Mouse (Mus musculus) midbrain, embryonic 16.5 days (tissue): ENCODE data around the gene Pmf1. TPM values are rescaled to one million over a fixed set of nuclear protein-coding genes. Genes with fewer than 3 reads are reported as not detected.
A peak's percentile ranks its signal among the peaks of the same experiment; 100 is the strongest.

Source experiments
- ATAC-seq: fragments of 200-750 bp; cut with Nextera tagmentation; 2 replicates; pipeline ENCODE4 v1.8.0; 2017; ENCODE audit warnings: moderate TSS enrichment
- H3K27ac ChIP-seq: fragments of 300-500 bp; sonication (generic); 2 replicates; pipeline ENCODE4 v1.5.1; 2014; ENCODE audit warnings: mild to moderate bottlenecking, low read length, mixed read lengths
- H3K27me3 ChIP-seq: fragments of 300-500 bp; sonication (generic); 2 replicates; pipeline ENCODE4 v1.6.1; 2014; ENCODE audit warnings: low read depth, low read length, mixed read lengths; ENCODE audit not compliant: control insufficient read depth, insufficient read depth
- H3K36me3 ChIP-seq: fragments of 300-500 bp; sonication (generic); 2 replicates; pipeline ENCODE4 v1.6.1; 2014; ENCODE audit warnings: mild to moderate bottlenecking, low read length, moderate library complexity, mixed read lengths; ENCODE audit not compliant: control insufficient read depth, insufficient read depth
- H3K4me1 ChIP-seq: fragments of 300-500 bp; sonication (generic); 2 replicates; pipeline ENCODE4 v1.6.1; 2014; ENCODE audit warnings: mild to moderate bottlenecking, low read length, mixed read lengths; ENCODE audit not compliant: control insufficient read depth, insufficient read depth
- H3K4me2 ChIP-seq: fragments of 300-500 bp; sonication (generic); 2 replicates; pipeline ENCODE4 v1.6.1; 2014; ENCODE audit warnings: mild to moderate bottlenecking, low read length, mixed read lengths
- H3K4me3 ChIP-seq: fragments of 300-500 bp; sonication (generic); 2 replicates; pipeline ENCODE4 v1.5.1; 2014; ENCODE audit warnings: low read depth, mild to moderate bottlenecking, low read length, moderate library complexity, mixed read lengths
- H3K9ac ChIP-seq: fragments of 300-500 bp; sonication (generic); 2 replicates; pipeline ENCODE4 v1.6.1; 2014; ENCODE audit warnings: low read depth, low read length, mixed read lengths
- H3K9me3 ChIP-seq: fragments of 300-500 bp; sonication (generic); replicated peaks from 2 replicates; pipeline ENCODE4 v1.6.1; 2014; ENCODE audit warnings: mild to moderate bottlenecking, low read length, mixed read lengths; ENCODE audit not compliant: control insufficient read depth, poor library complexity, severe bottlenecking
- WGBS: fragments of 180-500 bp; shearing (Covaris S2); extraction: QIAGEN DNeasy Blood & Tissue Kit; methylation state at CpG from one replicate; pipeline ENCODE4 v1.1.7; 2014; 5-methylcytosine and 5-hydroxymethylcytosine counted together
- polyA plus RNA-seq: library from polyadenylated mRNA; unstranded; fragments of >200 nt; fragmentation: Nextera tagmentation; extraction: Ambion mirVana; gene quantifications from 2 replicates; pipeline ENCODE4 v1.2.1, GENCODE M21; 2015

The Pmf1 gene
- polyA plus RNA-seq, 1 experiment from 2014 or later = 19.2 TPM

GRCm38 (mm10) chr3:88425708-88426420, 15.7 kb upstream of the Pmf1 start:
- H3K9me3 ChIP-seq = no peaks in the 10 kb centered on the region
- no peak overlapping the region for H3K9ac ChIP-seq
- no peaks in the 10 kb centered on the region for H3K27me3 ChIP-seq
- H3K4me2 ChIP-seq = no peak overlapping the region
- H3K27ac ChIP-seq = no peak overlapping the region; the same call in 1 of the 2 replicates
- ATAC-seq = no peak
- H3K4me3 ChIP-seq = no peak overlapping the region
- WGBS = 89% methylated on average over 10 of the region's 10 CpGs
- H3K4me1 ChIP-seq = peaks cover 21% of the 10 kb centered on the region
- peaks cover 4% of the 10 kb centered on the region; the same call in 1 of the 2 replicates for H3K36me3 ChIP-seq

- Histone ChIP-seq H3K4me1 (peaks cover 21% of the 10 kb centered on the region), H3K27ac (peak overlapping the region; percentile 42), H3K9ac (no peak overlapping the region), H3K27me3 (no peaks in the 10 kb centered on the region), H3K36me3 (peaks cover 8% of the 10 kb centered on the region), H3K4me3 (peak overlapping the region; percentile 66), H3K9me3 (no peaks in the 10 kb centered on the region), H3K4me2 (peak overlapping the region; percentile 48)
- WGBS = 8% methylated on average over 2 of the region's 2 CpGs
- no peak for ATAC-seq
Measured at GRCm38 (mm10) chr3:88425330-88425689, 15.2 kb upstream of the Pmf1 start.

DNA sequence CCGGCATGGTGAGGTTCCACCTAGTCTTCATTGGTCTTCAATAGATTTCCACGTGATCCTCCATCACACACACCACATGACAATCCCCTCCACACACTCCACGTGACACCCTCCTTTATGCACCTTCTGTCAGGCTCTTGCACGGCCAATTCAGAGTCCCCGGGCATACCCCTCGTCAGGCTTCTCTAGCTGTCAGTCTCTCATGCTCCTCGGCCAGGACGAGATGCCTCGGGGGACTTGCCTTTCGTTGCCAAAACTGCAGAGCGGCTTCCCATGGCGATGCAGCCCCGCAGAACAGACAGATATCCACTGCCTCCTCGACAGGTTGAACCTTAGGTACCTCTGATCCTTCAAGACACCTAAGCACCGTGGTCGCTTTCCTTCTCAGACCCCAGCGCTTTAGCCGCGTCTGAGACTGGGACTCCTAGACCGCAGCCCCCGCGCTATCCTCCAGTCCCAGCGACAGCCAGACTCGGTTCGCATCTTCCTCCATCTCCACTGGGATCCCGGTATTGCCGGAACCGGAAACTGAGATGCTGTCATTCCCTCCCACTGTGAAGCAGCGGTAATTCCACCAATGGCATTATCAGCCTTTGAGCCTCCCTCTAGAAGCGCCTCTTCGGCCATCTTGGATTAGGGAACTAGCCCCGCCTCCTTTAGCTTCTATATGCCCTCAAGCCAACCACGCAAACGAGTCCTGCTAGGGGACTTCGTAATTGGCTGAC, 14.6 kb upstream of the Pmf1 start, which contains the start of gene Slc25a44:
Gene Slc25a44 (minus strand): TSS at position 535 of the 725 bp plus-strand sequence.
- Histone ChIP-seq H3K4me1 (peaks cover 21% of the 10 kb centered on the region), H3K27ac (peak within 1 kb of the TSS; percentile 79), H3K27me3 (no peaks in the 10 kb centered on the region), H3K4me2 (peak within 1 kb of the TSS; percentile 73), H3K9ac (peak within 1 kb of the TSS; percentile 69), H3K36me3 (peaks cover 9% of the 10 kb centered on the region), H3K4me3 (peak within 1 kb of the TSS; percentile 66), H3K9me3 (no peaks in the 10 kb centered on the region)
- under 1% methylated on average over 35 of the region's 35 CpGs for WGBS
- ATAC-seq = peak; percentile 96

- no peak for ATAC-seq
- H3K4me1 ChIP-seq = peaks cover 21% of the 10 kb centered on the region
Measured at GRCm38 (mm10) chr3:88422020-88422720, 12.0 kb upstream of the Pmf1 start.

DNA sequence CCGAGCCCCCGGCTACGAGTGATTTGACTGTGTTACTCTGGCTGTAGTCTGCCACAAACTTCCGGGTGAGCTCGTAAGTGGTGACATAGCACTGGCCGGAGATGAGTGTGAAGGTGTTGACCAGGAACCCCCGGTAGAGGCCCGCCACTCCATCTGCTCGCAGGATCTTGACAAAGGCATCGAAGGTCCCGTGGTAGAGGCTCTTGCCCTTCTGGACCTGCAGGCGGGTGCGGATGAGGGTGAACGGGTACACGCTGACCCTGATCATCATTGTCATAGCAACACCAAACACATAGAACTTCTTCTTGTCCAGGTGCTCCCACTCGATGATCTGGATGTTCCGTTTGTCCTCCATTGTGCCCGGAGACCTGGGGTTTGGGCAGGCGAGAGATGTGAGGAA, 10.6 kb upstream of the Pmf1 start:
- peaks cover 17% of the 10 kb centered on the region for H3K36me3 ChIP-seq
- H3K9ac ChIP-seq = no peak overlapping the region
- H3K27ac ChIP-seq = no peak overlapping the region
- H3K9me3 ChIP-seq = no peaks in the 10 kb centered on the region
- 95% methylated on average over 19 of the region's 19 CpGs for WGBS
- H3K4me1 ChIP-seq = peaks cover 21% of the 10 kb centered on the region
- no peak for ATAC-seq
- no peak overlapping the region for H3K4me3 ChIP-seq
- no peaks in the 10 kb centered on the region for H3K27me3 ChIP-seq
- no peak overlapping the region for H3K4me2 ChIP-seq

More at GRCm38 (mm10) chr3:88422020-88422720, 12.0 kb upstream of the Pmf1 start:
- 37% methylated on average over 9 of the region's 9 CpGs for WGBS
- Histone ChIP-seq H3K9ac (no peak overlapping the region), H3K27ac (no peak overlapping the region; the same call in 1 of the 2 replicates), H3K4me3 (no peak overlapping the region), H3K4me2 (0 out of 2 replicates have a peak overlapping the region, but pooled peaks have one; percentile 5), H3K36me3 (peaks cover 15% of the 10 kb centered on the region), H3K27me3 (no peaks in the 10 kb centered on the region), H3K9me3 (no peaks in the 10 kb centered on the region)

GRCm38 (mm10) chr3:88418016-88418415, 7.9 kb upstream of the Pmf1 start:
- H3K27me3 ChIP-seq = no peaks in the 10 kb centered on the region
- peaks cover 12% of the 10 kb centered on the region for H3K4me1 ChIP-seq
- no peak for ATAC-seq
- 89% methylated on average over 6 of the region's 6 CpGs for WGBS
- no peak overlapping the region for H3K4me3 ChIP-seq
- H3K9ac ChIP-seq = no peak overlapping the region
- peaks cover 21% of the 10 kb centered on the region for H3K36me3 ChIP-seq
- no peak overlapping the region for H3K27ac ChIP-seq
- no peak overlapping the region for H3K4me2 ChIP-seq
- no peaks in the 10 kb centered on the region for H3K9me3 ChIP-seq

GRCm38 (mm10) chr3:88415668-88416067, 5.5 kb upstream of the Pmf1 start:
- no peak overlapping the region for H3K9ac ChIP-seq
- H3K4me3 ChIP-seq = no peak overlapping the region
- ATAC-seq = no peak
- no peak overlapping the region for H3K27ac ChIP-seq
- no peaks in the 10 kb centered on the region for H3K27me3 ChIP-seq
- H3K4me2 ChIP-seq = no peak overlapping the region
- H3K9me3 ChIP-seq = no peaks in the 10 kb centered on the region
- WGBS = 91% methylated on average over 4 of the region's 4 CpGs
- peaks cover 1% of the 10 kb centered on the region; the same call in 1 of the 2 replicates for H3K4me1 ChIP-seq
- H3K36me3 ChIP-seq = peaks cover 27% of the 10 kb centered on the region

DNA sequence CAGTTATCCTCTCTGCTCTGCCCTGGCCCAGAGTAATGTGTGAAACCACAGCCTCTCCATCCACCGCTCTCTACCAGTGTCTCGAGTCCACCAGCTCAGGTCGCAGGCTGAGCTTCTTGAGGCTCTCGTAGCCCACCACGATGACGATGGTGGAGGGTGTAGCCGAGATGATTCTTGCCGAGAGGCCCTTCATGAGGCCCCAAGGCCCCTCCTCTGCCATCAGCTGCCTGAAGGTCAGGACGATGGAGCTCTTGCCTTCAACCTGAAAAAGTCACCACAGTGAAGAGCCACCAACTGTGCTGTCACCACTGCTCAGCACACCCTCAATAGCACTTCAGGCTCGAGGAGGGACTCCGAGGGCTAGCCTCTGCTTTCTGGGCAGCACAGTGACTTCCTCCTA, 2.5 kb upstream of the Pmf1 start:
- Histone ChIP-seq H3K36me3 (peaks cover 16% of the 10 kb centered on the region), H3K4me2 (no peak overlapping the region), H3K27me3 (no peaks in the 10 kb centered on the region), H3K9me3 (no peaks in the 10 kb centered on the region), H3K27ac (no peak overlapping the region), H3K4me1 (peaks cover 9% of the 10 kb centered on the region), H3K9ac (no peak overlapping the region), H3K4me3 (no peak overlapping the region)
- 91% methylated on average over 11 of the region's 11 CpGs for WGBS
- ATAC-seq = no peak
